In genomic region chr17:46897221-46897950, GRCm38 (mm10) we compare ENCODE assay signal across 16 mouse cellular contexts. TPM values are rescaled to one million over a fixed set of nuclear protein-coding genes. Genes with fewer than 3 reads are reported as not detected.
A peak's percentile ranks its signal among the peaks of the same experiment; 100 is the strongest.
DNase-seq lines count a peak whose midpoint lies in the region; ATAC-seq lines count a peak whose summit lies in the region.
"Had no signal": no experiment of that assay in that cellular context is flagged by ENCODE, and none has a peak within 500 bp of the region (broad histone marks: within the 10 kb centered on the region; RNA-seq: fewer than 3 reads in every experiment).

No protein-coding gene starts in this region.

- H3K9ac ChIP-seq in midbrain, embryonic 11.5 days (ENCODE audit: low read length) = no peak overlapping the region
- H3K9ac ChIP-seq: midbrain, embryonic 15.5 days had no signal

- no peaks in the 10 kb centered on the region for H3K9me3 ChIP-seq in midbrain, embryonic 11.5 days (ENCODE audit: control insufficient read depth, low read length)
- H3K9me3 ChIP-seq: midbrain, embryonic 15.5 days had no signal

- H3K4me1 ChIP-seq in midbrain, embryonic 11.5 days (ENCODE audit: control insufficient read depth, insufficient read depth, low read length) = peaks cover 4% of the 10 kb centered on the region

- H3K27me3 ChIP-seq in midbrain, embryonic 11.5 days (ENCODE audit: control insufficient read depth, insufficient read depth, low read length) = no peaks in the 10 kb centered on the region
- H3K27me3 ChIP-seq: midbrain, embryonic 15.5 days had no signal

- H3K4me3 ChIP-seq in midbrain, embryonic 11.5 days (ENCODE audit: low read depth, low read length) = no peak overlapping the region
- H3K4me3 ChIP-seq: erythroblast, embryonic 14.5 days; midbrain, embryonic 15.5 days had no signal

- peak; percentile 74 for DNase-seq in embryo, embryonic 10 days (ENCODE audit: low spot score)
- DNase-seq in embryo, embryonic 9.5 days (ENCODE audit: extremely low spot score) = no peak
- DNase-seq in urinary bladder, postnatal 14 days (ENCODE audit: low spot score) = peak; percentile 64
- DNase-seq in urinary bladder, postnatal 10 days (ENCODE audit: low spot score) = no peak
- peak; percentile 55 for DNase-seq in lung, postnatal 25 days (ENCODE audit: low spot score)
- DNase-seq in layer of hippocampus, adult 11-12 months (ENCODE audit: low spot score) = no peak
- no peak for DNase-seq in midbrain, embryonic 11.5 days (ENCODE audit: low spot score, missing footprints)
- DNase-seq in spleen, postnatal 10 days (ENCODE audit: low spot score in 2 of 2) = no peak
- DNase-seq: cerebellum, postnatal 25 days; thymus, postnatal 14 days had no signal

- no peak for ATAC-seq in midbrain, embryonic 11.5 days (ENCODE audit: low FRiP score)
- ATAC-seq: hindbrain, embryonic 16.5 days; midbrain, embryonic 15.5 days had no signal

- no peaks in the 10 kb centered on the region for H3K36me3 ChIP-seq in midbrain, embryonic 11.5 days (ENCODE audit: control insufficient read depth, insufficient read depth, low read length)
- H3K36me3 ChIP-seq: midbrain, embryonic 15.5 days had no signal

- WGBS in midbrain, embryonic 11.5 days = 47% methylated on average over 13 of the region's 13 CpGs

- H3K27ac ChIP-seq in midbrain, embryonic 11.5 days (ENCODE audit: low read depth, low read length) = no peak overlapping the region
- H3K27ac ChIP-seq: midbrain, embryonic 15.5 days had no signal

- H3K4me2 ChIP-seq in midbrain, embryonic 11.5 days = no peak overlapping the region
- H3K4me2 ChIP-seq: liver, embryonic 11.5 days; midbrain, embryonic 15.5 days had no signal

RNA-seq across cellular contexts. Expression of gene Tbcc, which starts 6.9 kb away (rescaled TPM):
- polyA plus RNA-seq in midbrain, embryonic 11.5 days (2014; fragmentation: Nextera tagmentation; extraction: Ambion mirVana) = 72.7 and 76.2 TPM in 2 replicates

RNA-seq across cellular contexts. Expression of gene Prph2, which starts 12.9 kb away (rescaled TPM):
- polyA plus RNA-seq in midbrain, embryonic 11.5 days (2014; fragmentation: Nextera tagmentation; extraction: Ambion mirVana) = not detected in 2 replicates
- polyA plus RNA-seq: erythroblast, embryonic 14.5 days; G1E; heart, embryonic 14.5 days; hindbrain, embryonic 16.5 days; liver, embryonic 11.5 days; midbrain, embryonic 15.5 days had no signal

RNA-seq across cellular contexts. Expression of gene Bicral, which starts 39.1 kb away (rescaled TPM):
- polyA plus RNA-seq in midbrain, embryonic 11.5 days (2014; fragmentation: Nextera tagmentation; extraction: Ambion mirVana) = 5.8 and 6.4 TPM in 2 replicates

Comparison
In these comparisons a context has a peak if more than half of its experiments do, and no peak if none do; other contexts are left out.
1. DNase-seq: peak in embryo, embryonic 10 days (single experiment), urinary bladder, postnatal 14 days (single experiment) and lung, postnatal 25 days (single experiment); none in embryo, embryonic 9.5 days (single experiment), urinary bladder, postnatal 10 days (single experiment), layer of hippocampus, adult 11-12 months (single experiment), midbrain, embryonic 11.5 days (single experiment) and spleen, postnatal 10 days (0 of 2).